Mouse (Mus musculus): Measurements from ENCODE around the gene Rpp14.

Gene Rpp14

DNA sequence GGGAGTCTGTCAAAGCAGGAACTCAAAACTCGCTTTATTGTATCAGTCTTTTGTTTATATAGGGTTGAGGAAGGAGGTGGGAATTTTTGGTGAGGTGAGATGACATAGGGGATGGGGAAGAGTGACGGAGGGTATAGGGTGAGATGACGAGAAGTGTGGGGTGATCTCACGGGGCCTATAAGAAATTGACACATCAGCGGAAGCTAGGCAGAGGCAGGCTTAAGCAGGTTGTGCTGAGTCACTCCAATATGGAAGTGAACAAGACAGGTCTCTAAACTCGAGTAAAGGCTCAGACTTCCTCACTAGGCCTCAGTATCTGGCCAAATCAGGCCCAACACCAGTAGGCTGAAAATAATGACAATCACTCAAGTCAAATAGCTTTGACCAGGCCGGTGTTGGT, 20.2 kb upstream of the Rpp14 start:
- no peak for DNase-seq (ENCODE audit: low spot score)

DNA sequence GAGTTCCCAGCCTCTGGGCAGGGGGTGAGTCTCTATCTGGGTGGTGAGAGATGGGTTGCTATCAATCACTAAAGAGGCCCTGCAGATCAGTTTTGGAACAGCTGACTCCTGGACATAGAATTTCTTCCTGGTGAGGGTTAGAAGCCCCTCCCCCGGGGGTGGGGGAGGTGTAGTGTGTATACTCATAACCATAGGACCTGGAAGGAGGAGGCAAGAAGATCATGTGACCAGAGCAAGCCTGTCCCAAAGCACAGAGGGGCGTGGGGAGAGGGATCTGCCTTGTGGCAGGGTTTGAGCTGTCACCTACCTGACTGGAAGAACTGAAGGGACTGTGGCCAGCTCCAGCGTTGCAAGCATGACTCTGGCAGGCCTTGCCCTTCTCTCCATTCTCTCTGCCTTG, 18.1 kb upstream of the Rpp14 start:
- peak; percentile 58 for DNase-seq (ENCODE audit: low spot score)

DNA sequence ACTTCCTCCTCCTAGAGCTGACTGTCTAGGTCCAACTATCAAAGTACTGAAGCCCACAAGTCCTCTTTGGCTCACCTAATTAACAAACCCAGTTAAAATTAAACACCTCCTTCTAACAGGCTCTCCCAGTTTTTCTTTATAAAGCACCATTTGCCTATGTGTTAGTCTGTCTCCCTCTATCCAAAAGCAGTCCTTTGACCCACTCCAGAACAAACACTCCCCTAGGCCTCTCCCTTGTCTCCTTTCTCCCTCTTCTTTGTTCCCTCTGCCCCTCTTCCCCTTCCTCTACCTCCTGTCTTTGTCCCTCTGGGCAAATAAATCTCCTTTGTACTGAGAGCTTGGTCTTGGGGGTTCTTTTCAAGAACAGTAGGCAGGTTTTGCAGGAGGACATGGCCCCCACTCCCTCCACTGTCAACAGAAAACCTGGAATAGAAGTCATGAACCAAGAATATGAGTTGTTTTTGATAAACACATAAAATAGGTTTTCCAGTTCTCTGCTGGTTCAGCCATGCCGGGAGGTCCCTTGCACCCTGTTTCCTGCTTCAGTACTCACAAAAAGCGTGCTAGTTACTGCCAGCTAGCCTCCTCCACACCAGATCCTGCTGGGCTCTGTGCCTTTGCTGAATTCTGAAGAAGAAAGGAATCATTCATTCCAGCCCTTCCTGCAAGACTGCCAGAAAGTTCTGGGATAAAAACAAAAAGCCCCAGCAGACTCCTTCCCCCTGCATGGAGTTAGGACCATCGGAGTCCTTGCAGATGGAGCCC, 17.4 kb upstream of the Rpp14 start:
- DNase-seq (ENCODE audit: low spot score): peak; percentile 7

DNA sequence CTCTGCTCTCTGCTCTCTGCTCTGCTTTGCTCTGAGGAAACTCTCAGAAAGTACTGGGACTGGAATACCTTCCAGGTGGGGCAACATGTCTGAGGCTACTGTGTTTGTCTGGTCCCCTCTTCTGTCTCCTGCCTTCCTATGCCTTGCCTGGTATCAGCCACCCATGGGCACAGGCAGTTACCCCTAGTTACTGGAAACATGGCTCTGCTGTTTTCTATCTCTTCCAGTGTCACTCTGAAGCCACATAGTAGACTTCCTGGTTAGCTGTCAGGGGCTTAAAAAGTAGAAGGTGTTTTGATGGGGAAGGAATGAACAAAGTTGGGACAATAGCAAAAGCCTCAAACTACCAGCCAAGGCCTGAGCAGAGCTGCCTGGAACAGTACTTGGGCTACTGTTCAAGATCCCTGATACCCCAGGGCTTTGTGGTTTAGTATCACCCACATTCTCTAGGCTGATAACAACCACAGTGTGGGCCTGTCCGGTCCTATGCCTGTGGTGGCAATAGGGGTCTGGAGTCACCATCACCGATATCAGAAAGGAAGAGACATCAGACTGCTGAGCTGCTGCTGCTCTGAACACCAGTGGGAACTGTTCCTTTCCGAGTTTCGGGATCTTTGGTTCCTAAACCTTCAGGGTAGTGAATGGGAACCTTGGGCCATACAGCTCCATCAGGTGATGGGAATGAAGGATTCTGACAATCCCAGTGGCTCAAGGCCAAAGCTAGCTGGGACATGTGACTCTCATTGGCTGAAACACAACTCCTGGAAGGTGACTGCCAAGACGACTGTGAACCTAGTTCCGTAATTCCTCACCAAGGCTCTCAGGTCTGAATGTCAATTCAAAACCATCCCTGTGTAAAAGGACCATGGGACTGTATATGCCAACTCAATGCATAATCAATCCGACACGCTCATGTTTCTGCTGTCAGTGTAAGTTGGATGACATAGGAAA, 16.1 kb upstream of the Rpp14 start:
- no peak for DNase-seq (ENCODE audit: low spot score)

DNA sequence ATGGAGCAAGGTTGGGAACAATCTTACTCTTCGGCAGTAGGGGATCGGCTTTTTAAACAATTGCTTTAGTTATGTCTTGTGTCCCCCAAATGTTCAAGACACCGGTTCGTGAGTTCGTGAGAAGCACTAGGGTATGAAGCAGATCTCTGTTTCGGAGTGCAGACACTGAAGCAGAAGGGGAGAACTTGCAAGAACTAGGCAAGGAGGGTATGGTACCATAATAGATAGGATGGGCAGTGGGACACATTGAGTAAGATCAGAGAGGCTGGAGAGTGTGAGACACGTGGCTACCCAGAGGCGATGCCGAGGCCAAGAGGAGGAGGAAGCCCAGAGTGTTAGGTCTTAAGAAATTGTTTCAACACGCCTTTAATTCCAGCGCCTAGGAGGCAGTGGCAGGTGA, 551 bp downstream of the Rpp14 start:
- DNase-seq (ENCODE audit: low spot score): peak; percentile 52

DNA sequence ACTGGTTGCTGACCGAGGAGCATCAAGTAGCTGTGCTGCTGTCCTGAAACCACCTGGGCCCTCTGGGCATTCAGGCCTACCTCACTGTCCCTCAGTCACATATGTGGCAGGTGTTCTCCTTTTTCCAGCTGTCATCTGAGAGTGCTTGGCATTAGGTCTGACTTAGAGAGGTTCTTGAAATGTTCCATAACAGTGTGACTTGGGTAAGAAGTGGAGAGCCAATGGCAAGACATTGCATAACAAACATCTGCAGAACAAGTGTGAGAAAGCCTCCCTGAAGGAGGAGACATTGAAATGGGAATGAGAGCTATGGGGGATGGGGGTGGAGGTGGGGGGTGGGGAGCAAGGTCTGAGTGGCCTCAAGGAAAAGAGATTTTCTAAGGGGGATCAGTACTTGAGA, 2.8 kb downstream of the Rpp14 start:
- no peak for DNase-seq (ENCODE audit: low spot score)

DNA sequence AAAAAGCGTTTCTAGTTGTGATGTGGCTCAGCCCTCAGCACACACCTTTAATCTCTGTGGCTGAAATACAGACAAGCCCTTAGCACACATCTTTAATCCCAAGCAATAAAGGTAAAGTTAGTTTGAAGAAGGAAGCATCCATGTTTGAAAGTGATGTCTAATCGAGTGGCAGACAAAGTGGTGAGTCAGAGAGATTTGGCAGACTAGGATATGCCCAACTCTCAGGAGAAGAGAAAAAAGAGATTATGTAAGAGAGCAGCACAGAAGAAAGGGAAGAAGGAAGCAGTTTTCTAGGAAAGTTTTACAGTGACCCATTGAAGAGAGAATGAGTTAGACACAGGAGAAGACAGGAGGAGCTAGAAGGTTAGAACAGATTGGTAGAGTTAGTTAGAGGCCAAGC, 8.8 kb downstream of the Rpp14 start:
- DNase-seq (ENCODE audit: low spot score): no peak

DNA sequence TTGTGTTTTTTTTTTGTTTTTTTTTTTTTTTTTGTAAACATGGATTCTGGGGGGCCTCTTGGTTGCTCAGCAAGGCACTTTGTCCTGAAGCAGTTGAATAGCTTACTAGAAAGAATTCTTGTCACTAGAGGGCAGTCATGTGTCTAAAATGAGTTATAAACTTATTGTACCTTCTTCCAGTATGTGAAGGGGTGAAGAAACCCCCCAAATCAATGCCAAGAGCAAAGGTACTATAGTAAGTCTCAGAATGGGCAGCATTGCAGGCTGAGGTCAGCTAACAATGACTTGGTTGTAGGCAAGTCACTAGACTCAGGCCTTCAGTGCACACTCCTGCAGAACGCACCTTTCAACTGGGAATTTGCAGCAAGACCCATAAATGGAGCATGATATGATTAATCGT, 12.4 kb downstream of the Rpp14 start:
- peak; percentile 78 for DNase-seq (ENCODE audit: low spot score)

DNA sequence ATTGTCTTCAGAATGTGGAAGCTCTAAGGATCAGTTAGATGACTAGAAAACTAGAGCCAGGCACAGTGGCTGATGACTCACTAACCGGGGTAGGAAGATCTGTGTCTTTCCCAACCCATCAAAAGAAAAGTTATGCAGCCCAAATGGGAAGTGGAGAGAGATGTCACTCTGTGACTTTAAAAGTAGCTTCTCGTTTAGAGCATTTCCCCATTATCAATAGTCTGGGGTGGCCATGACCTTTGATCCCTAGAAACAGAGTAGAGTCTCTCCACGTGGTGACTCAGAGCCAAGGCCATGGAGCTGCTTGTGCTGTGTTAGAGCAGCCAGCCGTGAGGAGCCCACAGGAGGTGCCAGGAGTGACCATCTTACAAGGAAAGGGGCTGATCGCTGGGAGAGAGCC, 13.3 kb downstream of the Rpp14 start:
- no peak for DNase-seq (ENCODE audit: low spot score)

DNA sequence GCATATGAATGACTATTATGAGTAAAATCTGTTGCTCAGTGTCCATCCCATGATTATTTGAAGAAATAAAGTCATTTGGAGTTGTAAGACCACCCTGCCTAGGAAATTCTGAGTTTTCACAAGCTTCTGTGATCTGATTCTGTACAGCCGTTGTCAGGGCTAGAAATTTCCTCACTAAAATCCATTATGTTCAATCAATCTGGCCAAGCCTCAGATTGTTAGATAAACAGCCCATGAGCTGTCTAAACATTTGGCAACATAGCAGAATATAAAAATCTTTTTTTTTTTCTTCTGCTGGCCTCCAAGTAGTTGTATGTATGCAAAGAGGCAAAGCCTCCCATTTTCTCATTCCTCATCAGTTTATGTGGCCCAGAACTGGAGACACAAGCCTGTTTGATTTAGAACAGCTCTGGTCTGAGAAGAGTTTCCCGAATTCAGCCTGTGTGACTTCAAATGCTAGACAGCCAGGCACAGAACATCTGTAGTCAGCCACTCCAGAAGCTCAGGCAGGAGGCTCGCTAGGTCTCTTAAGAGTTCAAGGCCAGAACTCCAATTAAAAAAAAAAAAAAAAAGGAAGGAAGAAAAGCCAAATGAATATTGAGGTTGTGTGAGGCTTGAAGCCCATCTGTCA, 14.9 kb downstream of the Rpp14 start:
- DNase-seq (ENCODE audit: low spot score): no peak

DNA sequence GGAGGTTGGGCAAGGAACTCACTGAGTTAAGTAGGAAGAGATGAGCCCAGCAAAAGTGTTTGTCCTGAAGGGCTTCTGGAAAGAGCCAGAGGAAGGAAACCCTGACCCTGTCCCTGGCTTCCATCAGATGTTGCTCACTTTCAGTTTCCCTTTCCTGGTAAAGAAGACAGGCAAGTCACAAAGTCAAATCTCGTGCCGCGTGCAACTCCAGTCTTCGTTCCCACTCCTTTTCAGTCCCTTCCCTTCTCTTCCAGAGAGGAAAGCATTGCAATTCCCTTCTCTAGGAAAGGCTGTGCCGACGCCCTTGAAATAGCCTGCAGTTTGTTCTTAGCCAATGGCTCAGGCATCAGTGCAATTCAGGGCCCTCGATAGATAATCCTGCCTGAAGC, 15.4 kb downstream of the Rpp14 start:
- no peak for DNase-seq (ENCODE audit: low spot score)

DNA sequence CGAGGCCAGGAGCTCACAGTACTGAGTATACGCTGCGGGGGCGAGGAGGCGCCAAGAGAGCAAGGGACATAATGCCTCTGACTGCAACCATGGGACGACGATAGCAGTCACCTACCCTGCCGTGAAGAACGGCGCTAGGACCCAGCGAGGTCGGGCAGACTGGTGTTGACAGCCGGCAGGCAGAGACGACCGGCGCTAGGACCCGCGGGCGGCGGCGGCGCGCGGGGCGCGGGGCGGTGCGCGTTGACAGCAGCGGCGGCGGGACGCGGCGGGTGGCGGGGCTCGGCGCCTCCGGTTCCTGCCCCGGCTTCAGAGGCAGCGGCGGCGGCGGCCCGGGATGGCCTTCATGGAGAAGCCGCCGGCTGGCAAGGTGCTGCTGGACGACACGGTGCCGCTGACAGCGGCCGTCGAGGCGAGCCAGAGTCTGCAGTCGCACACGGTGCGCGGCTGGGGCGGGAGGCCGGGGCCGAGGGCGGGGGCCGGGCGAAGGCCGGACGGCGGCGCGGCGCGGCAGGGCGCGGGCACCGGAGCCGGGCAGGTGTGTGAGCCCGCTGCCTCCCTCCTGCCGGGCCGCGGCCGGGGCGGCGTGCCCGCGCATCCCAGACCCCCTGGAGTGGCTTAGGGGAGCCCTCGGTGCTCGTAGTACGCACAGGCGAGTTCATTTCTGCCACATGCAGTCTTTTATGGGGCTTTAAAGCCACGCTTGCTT, 18.0 kb downstream of the Rpp14 start, which contains the start of gene Pxk:
Pxk (plus strand) TSS at position 234 of the 709 bp plus-strand sequence.
- peak; percentile 92 for DNase-seq (ENCODE audit: low spot score)

DNA sequence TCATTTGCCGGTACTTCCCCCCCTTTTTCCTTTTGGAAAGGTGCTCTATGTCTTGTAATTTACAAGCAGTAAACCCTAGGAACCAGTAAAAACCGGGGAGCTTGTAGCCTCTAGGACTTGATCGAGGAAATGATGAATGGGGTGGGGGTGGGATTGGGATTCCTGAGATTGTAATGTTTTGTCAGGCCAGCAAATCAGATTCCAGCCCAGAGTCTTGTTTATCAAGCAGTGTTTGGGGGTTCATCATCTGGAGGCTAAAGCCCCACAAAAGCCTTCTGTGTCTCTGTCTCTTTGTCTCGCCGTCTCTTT, 18.5 kb downstream of the Rpp14 start:
- peak; percentile 61 for DNase-seq (ENCODE audit: low spot score)

DNA sequence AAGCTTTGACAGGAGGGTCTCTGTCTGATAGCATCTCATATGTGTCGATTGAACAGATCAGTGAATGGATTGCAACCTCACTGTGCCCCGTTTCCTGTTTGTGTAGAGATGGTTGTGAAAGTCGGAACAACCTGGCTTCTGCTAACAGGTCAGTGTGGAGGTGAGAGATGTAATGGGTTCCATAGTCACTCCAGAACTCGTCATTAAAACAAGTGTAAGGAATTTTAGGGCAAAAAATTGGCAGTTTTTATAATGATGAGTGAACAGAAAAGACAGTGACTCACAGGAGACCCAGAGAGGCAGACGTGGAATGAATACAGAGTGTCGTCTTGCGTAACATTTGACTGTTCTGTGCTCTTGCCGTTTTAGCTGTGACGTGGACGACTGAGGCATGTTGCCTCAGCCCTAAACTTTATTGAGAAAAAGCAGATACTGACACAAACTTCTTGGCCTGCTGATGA, 19.4 kb downstream of the Rpp14 start:
- no peak for DNase-seq (ENCODE audit: low spot score)

DNA sequence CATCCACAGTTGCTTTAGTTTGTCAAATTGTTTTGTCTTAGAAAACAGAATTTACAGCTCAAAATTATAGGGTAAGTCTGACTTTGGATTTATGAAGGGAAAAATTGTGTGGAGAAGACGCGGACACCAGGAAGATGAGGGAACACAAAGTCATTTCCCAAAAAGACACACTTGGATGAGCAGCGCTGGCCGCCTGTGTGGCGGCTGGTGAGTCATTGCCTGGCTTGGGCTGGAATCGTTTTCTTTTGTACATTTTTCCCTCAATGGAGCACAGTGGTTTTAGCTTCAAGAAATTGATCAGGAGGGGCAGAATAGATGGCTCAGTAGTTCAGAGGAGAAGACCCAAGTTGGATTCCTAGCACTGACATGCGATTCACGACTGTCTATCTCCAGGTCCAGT, 21.7 kb downstream of the Rpp14 start:
- DNase-seq (ENCODE audit: low spot score): no peak

DNA sequence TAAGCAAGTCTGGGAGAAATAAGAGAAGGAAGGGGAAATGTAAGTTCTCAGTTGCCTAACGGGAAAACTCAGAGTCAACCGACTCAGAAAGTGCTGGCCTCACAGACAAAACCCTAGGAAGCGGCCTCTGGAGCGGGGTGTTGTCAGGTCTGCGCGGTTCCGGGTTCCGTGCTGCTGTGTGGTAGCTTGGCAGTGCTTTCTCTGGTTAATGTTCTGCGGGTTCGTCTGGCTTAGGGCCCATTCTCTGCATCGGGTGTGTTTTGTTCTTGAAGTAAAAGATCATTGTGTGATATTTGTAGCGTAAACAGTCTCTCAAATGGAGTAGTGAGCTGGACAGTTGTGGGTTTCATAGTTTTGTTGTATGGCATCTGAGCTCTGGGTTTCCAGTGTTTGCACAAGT, 22.5 kb downstream of the Rpp14 start:
- no peak for DNase-seq (ENCODE audit: low spot score)

DNA sequence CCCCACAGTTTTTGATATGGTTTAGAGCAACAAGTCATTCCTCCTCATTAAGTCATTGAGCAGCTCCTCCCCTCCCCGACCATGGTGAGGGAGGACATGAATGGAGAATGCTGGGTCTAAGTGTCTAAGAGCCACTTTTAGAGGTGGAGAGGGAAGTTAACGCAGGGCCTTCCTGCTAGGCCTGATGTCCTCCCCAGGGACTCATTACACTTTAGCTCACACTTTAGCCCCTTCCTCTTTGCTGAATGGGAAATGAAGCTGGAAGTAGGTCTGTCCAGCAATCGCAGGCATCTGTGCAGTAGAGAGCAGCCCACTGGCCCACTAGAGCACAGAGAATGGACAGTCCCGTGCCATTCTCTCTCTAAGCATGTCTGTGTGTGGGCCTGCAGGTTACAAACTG, 27.9 kb downstream of the Rpp14 start:
- no peak for DNase-seq (ENCODE audit: low spot score)

DNA sequence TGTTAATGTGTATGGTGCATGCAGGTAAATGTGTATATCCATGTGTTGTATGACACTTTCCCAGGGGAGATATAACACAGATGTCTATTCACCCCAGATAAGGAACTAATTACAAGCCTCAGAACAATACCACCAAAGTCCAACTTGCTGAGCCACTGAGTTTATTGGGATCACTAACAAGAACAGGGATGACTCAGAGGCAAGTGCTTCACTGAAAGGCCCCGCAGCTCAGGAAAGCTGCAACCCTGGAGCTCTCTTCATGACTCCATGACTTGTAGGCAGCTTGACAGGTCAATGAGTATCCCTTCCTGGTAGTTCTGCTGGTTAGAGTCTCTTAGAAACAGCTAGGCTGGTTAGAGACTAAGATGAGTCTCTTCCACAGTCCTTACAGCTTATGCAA, 28.8 kb downstream of the Rpp14 start:
- no peak for DNase-seq (ENCODE audit: low spot score)

DNA sequence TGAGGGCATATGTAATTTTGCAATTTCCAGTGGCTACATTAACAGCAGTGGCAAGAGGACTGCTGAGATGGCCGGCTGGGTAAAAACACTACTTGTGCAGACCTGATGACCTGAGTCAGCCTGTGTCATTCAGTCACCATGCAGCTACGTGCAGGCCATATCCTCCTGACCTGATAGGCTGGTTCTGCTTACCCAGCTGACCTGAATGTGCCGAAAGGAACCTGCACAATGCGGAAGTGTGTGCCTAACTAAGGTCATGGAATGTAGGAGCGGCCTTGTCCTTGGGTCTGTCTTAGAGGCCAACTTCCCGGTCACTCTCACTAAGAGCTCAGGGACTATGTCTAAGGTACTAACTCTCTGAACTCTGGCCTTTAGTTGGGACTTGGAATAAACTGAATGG, 31.4 kb downstream of the Rpp14 start:
- DNase-seq (ENCODE audit: low spot score): no peak

DNA sequence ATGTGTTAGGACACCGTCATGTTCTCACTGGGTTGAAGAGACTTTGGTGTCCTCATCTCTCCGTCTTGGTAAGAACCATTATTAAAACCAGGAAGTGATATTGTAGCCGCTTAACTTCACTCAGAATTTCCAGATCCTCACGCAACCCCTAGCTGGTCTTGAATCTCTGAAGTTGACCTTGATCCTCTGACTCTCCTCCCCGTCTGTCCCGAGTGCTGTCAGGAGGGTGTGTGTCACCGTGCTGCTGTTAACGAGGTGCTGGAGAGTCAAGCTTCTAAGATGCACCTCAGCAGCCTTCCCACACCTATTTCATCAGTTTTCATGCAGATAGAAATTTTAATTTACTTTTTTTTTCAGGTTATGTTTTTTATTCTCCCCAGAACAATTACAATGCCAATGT, 31.9 kb downstream of the Rpp14 start:
- no peak for DNase-seq (ENCODE audit: low spot score)

DNA sequence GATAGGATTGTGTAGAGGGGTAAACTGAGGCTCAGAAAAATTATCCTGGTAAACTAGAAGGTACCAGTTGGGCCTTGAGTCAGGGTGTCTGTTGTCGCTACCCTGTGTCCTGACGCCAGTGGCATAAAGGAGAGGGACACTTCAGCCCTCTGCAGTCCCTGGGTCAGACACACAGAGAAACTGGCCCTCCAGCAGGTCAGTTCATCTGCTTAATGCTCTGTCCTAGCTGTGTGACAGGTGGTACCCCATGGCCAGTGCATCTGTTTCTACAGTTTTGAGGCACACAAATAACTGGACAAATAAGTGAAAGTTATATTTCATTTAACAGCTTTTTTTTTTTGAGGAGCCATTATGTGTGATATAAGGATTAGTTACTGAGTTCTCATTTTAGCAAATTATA, 33.4 kb downstream of the Rpp14 start:
- DNase-seq (ENCODE audit: low spot score): no peak

DNA sequence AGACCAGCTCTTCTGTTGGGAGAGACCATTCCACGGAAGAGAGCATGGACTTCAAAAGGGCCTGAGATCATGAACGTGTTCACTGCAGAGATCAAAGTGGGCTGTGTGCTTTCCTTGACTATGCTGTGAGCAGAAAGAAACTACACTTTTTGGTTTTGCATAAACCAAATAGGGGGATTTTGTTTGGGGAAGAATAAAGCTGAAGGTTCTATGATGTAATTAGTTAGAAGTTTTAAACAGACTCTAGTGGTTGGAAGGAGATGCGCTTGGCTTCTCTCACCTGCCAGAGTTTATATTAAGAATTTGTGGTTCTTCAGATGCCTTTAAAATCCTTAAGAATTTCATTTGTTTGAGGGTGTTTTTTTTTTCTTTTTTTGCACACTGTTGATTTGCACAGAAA, 34.1 kb downstream of the Rpp14 start:
- no peak for DNase-seq (ENCODE audit: low spot score)

All from embryo, embryonic 10.5 days (tissue).